Mouse (Mus musculus) forebrain, embryonic 15.5 days (tissue): ENCODE results near the gene Scd1. TPM values are rescaled to one million over a fixed set of nuclear protein-coding genes. Genes with fewer than 3 reads are reported as not detected.

Source experiments
- polyA plus RNA-seq: library from polyadenylated mRNA; unstranded; fragments of >200 nt; fragmentation: Nextera tagmentation; extraction: Ambion mirVana; gene quantifications from 2 replicates; pipeline ENCODE4 v1.2.1, GENCODE M21; 2015

Scd1 gene
- polyA plus RNA-seq, 1 experiment from 2014 or later, result 4.0 TPM

Other genes starting within 250 kb of the Scd1 start
- 0.06 and 0.13 TPM in 2 replicates for gene Pkd2l1, start 215.4 kb downstream of the Scd1 start, polyA plus RNA-seq
- 1.5 and 1.9 TPM in 2 replicates for gene Scd3, start 204.6 kb downstream of the Scd1 start, polyA plus RNA-seq
- 253 and 267 TPM in 2 replicates for gene Scd2, start 114.2 kb downstream of the Scd1 start, polyA plus RNA-seq
- 0.15 and 0.23 TPM in 2 replicates for gene Scd4, start 74.8 kb downstream of the Scd1 start, polyA plus RNA-seq
- 3.0 and 4.6 TPM in 2 replicates for gene Wnt8b, start 85.6 kb upstream of the Scd1 start, polyA plus RNA-seq
- 0.08 and 0.09 TPM in 2 replicates for gene Sec31b, start 138.0 kb upstream of the Scd1 start, polyA plus RNA-seq
- not detected in 2 replicates for gene Gm20538, start 145.0 kb upstream of the Scd1 start, polyA plus RNA-seq
- 428 and 451 TPM in 2 replicates for gene Ndufb8, start 147.6 kb upstream of the Scd1 start, polyA plus RNA-seq
- 30.6 and 31.1 TPM in 2 replicates for gene Hif1an, start 155.0 kb upstream of the Scd1 start, polyA plus RNA-seq